Mouse (Mus musculus) kidney, adult 18-20 months (tissue): Measurements from ENCODE around the gene Vps9d1.
A peak's percentile ranks its signal among the peaks of the same experiment; 100 is the strongest.
"Not testable (repeated sequence)": the region's sequence is repeated elsewhere in the genome, so short reads cannot be mapped to it uniquely, and the experiment has no call there.

Source experiments
- DNase-seq: peaks from one replicate; pipeline ENCODE4 v3.0.0; 2021

Vps9d1 gene

DNA sequence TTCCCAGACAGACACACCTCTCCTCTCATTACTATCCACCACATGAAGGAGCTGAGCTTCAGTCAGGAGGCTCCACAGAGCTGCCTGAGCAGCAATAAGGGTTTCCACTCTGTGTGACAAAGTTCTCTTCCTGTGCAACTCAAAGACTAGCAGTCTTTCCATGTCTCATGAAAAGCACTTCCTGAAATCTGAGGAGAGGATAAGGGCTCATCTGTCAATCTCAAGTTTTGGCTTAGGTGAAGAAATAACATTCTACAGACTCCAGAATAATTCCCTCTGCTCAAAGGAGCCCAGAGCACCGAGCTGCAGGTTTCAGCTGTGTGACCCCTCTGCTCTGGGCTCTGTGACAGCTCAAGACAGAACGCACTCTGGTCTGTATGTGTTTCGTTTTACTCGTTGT is 1.2 kb downstream of the Vps9d1 start:
- DNase-seq: no peak

GRCm38 (mm10) chr8:123250940-123251339 is 3.2 kb downstream of the Vps9d1 start:
- no peak for DNase-seq

GRCm38 (mm10) chr8:123248596-123248995 is 5.6 kb downstream of the Vps9d1 start:
- DNase-seq: no peak

- no peak for DNase-seq
Measured at GRCm38 (mm10) chr8:123247748-123248147, 6.4 kb downstream of the Vps9d1 start.

DNA sequence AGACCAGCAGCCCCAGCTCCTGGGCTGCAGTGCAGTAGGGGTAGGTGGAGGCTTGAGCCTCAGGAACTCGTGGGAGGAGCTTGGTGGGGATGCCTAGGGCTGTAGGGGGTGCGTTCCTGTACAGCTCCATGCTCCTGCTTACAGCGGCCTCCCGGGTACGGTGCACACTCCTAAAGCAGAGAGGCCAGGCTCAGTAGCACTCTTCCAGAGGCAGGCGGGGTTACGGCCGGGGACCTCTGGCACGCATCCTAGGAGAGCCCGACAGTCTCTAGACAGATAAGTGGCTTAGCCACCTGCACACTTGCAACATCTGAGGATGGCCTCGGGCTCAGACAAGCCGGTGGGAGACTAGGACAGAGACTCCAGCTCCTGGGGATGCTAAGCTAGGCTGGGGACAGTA is 8.6 kb downstream of the Vps9d1 start:
- DNase-seq: no peak

DNA sequence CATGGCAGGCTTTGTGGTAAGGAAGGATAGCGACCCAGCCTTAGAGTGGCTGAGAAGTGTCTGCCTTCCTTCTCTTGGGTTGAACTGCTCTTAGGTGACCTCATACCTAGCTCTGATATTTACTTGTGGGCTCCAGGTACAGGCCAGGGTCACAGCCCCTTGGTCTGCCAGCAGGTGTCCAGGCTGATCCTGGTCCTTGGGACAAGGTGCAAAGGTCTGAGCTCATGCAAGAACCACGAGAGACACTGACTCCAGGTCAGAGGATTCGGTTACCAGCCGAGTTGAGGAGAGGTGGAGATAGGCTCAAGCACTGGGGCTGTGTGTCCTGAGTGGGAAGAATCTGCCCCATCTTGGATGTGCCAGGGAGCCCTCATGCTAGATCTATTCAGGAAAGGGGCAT is 9.8 kb downstream of the Vps9d1 start:
- DNase-seq: peak; percentile 54

GRCm38 (mm10) chr8:123243053-123243452 is 11.1 kb downstream of the Vps9d1 start:
- DNase-seq: no peak

DNA sequence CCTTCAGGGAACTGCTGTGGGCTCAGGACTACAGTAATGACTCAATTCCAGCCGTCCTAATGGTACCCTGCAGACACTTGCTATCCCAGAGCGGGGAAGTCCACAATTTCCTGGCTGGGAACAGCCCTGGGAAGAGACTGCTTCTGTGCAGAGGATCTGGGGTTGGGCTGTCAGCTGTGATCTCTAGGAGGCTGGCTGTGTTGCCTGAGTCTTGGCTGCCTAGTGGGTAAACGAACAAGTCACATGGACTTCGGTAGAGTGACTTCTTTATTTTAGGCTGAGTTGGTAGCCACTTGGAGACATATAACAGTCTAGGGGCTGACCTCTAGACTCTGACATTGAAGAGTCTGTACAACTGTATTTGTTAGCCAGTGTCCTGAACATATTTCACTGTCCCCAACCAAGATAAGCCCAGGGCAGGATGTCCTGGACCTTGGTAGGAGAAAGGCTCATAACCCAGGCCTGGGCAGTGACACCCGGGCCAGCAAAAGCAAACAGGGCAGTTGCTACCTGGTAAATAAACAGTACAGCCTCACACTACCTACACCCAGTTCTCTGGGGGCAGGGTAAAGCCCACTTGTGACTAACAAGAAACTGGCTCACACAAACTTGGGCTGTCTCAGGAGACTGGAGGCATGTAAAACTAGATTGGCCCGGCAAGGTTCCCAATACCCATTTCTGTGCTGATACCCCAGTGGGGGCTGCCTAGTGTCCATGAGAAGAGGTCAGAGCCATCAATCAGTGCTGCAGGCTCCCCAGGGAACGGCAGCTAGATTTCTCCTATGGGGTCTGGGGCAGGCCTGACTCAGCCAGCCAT is 11.8 kb downstream of the Vps9d1 start:
- DNase-seq: no peak

DNA sequence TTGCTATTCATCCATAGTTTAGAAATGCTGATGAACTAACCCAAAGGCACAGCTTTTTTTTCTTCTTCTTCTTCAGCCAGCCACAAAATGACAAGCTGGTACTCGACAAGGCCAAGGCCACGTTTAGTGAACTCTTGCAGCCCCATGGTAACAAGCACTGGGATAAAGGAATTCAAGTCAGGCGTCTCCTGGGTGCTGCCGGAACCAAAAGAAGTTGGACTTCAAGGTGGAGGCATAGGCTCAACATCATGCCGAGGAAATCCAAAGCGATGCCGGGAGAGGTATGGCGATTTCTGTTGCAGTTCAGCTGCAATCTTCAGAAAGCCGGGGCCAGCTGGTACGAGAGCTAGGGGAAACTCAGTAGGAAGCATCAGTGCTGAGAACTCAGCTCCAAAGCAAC is 14.8 kb downstream of the Vps9d1 start:
- no peak for DNase-seq

DNA sequence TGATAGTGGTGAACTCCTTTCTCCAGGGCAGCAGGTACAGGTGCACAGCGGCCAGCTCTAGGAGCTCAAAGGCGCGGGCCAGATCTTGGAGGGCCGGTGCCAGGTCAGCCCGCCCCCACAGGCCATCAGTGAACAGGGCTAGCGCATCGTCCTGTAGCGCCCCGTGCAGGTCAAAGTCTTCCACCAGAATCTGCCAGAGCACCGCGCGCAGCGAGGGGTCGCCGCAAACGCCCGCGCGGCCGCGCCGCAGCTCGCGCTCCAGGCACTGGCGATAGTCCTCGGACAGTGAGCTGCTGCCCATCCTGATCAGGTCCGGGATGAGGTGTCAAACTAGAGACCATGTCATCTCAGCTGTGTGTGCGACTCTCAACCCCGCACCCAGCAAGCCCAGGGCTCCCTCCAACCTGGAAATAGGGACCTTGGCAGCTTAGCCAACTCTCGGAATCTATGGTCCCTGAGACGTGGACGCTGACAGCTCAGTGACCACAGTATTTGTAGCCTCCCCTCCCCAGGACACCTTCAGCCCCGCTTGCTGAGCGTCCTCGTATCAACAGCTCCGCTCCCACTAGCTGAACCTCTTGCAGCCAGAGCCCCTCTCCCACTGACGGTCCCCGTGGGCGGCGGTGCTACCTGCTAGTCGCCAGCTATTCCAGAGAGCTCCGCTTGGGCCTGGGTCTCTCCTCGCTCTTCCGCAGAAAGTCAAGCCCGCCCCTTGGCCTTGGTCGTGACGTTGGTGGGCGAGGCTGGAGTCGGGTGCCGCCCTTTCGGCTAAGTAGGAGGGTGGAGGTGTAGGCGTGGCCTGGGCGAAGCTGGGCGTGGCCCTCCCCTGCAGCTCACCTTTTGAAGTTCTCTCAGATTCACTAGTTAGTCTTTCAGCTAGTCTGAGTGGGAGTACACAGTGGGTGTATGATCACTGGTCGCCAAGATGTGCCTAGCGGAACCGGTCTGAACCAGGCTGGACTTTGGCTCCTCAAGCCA is 18.3 kb downstream of the Vps9d1 start, which contains the start of gene Spata2l:
Gene Spata2l, minus strand, starts transcription at position 714 of the 978 bp plus-strand sequence.
- peak; percentile 94 for DNase-seq

- no peak for DNase-seq
Measured at GRCm38 (mm10) chr8:123234918-123235519, 19.1 kb downstream of the Vps9d1 start.

GRCm38 (mm10) chr8:123233760-123234159 is 20.4 kb downstream of the Vps9d1 start:
- no peak for DNase-seq

GRCm38 (mm10) chr8:123233300-123233699 is 20.8 kb downstream of the Vps9d1 start:
- DNase-seq: no peak

DNA sequence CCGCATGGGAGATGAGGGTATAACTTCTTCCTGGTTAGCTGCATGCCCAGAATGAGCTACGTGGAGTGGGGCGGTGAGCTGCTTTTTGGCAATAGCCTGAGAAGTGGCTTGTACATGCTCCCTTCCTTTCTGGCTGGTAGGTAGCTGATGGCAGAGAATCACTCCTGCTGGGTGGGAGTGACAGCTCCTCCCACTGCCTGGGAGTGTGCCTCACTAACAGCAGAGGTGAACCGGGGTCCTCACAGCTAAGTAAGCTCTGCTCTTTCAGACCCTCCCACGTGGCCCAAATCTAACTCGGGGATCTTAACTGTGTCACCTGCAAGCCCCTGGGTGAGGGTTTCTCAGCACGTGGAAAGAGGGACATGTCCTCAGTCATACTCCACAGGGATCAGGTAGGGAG is 21.6 kb downstream of the Vps9d1 start:
- DNase-seq: no peak

GRCm38 (mm10) chr8:123231742-123232141 is 22.4 kb downstream of the Vps9d1 start:
- no peak for DNase-seq

DNA sequence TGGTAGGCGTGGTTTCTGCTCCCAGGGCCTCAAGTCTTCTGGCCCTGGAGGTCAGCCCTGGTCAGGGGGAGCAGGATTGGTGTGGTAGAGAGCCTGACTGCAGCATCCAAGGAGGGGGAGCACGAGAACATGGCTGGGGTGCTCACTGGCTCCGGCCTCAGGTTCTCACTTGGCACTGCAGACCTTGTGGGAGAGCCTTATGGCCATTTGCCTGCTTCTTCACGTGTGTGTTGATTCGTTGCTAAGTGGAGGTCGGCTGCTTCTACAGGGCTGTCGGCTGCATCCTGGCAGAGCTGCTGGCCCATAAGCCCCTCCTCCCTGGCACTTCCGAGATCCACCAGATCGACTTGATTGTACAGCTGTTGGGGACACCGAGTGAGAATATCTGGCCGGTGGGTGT is 23.8 kb downstream of the Vps9d1 start:
- not testable (repeated sequence) for DNase-seq

DNA sequence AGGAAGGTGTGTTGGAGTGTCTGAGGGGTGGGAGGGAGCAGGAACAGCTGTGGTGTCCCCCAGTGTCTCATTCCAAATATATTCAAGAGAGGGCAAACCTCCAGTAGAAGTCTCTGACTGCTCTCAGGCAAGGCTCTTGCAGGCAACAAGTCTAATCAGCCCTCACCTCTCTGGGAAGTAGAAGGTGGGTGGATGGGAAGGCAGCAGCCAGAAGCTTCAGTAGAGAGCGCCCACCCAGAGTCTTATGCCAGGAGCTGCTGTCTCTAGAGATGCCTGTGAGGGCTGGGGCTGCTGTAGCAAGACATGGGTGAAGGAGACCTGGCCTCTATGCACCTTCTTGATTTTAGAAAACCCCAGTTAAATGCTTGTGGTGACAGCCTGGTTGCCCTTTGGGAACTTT is 25.7 kb downstream of the Vps9d1 start:
- DNase-seq: no peak

- peak; percentile 96 for DNase-seq
Measured at GRCm38 (mm10) chr8:123224278-123225266, 29.6 kb downstream of the Vps9d1 start, which contains the start of gene Cdk10. Gene Cdk10 (plus strand): TSS chr8:123224842.

- DNase-seq: no peak
Measured at GRCm38 (mm10) chr8:123220917-123221316, 33.2 kb downstream of the Vps9d1 start.

DNA sequence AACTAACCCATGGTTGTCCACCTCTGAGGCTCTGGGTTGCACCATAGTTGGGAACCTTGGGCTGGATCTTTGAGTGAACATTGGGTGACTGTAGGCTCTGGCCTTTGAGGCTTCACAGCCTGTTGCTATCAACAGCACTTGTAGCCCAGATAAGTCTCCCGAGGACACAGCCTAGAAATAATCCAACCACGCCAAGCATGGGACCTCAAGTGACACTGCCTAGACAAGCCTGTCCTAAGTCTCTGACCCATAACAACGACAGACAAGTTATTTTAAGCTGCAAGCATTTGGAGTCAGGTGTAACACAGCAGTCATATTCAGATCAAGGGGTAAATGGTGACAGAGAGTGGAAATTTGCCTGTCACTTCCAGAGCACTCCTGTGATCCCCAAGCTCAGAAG is 38.7 kb downstream of the Vps9d1 start:
- no peak for DNase-seq

- no peak for DNase-seq
Measured at GRCm38 (mm10) chr8:123213118-123213772, 40.9 kb downstream of the Vps9d1 start.
